Mouse (Mus musculus): ENCODE results near the gene Olfr1193. TPM values are rescaled to one million over a fixed set of nuclear protein-coding genes. Genes with fewer than 3 reads are reported as not detected.

Olfr1193 gene
- not detected in 2 replicates for polyA plus RNA-seq (2012; rRNA removed; ENCODE audit: low replicate concordance)

DNA sequence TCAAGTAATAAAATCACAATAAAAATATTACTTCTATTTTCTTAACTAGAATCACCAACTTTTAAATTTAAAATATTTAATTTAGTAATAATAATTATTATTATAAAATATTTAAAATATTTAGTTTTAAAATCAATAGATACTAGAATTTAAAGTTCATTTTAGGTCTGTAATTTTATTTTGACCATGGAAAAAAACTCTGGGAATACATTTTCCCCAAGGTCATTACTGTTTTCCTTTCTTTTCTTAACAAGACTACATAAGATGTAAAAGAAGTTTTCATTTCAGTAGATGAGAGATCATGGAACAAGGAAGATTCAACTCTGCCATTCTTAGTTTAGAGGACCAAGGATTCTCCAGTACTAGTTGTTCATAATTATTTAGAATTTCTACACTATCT, at the start of gene Olfr1193:
Gene Olfr1193, plus strand, starts transcription at position 301 of the 400 bp plus-strand sequence.

DNA sequence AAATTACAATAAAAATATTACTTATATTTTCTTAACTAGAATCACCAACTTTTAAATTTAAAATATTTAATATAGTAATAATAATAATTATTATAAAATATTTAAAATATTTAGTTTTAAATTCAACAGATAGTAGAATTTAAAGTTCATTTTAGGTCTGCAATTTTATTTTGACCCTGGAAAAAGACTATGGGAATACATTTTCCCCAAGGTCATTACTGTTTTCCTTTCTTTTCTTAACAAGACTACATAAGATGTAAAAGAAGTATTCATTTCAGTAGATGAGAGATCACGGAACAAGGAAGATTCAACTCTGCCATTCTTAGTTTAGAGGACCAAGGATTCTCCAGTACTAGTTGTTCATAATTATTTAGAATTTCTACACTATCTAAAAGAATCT, 35.2 kb upstream of the Olfr1193 start, which contains the start of gene Olfr1191-ps1:
Gene Olfr1191-ps1, plus strand, starts transcription at position 301 of the 400 bp plus-strand sequence.

DNA sequence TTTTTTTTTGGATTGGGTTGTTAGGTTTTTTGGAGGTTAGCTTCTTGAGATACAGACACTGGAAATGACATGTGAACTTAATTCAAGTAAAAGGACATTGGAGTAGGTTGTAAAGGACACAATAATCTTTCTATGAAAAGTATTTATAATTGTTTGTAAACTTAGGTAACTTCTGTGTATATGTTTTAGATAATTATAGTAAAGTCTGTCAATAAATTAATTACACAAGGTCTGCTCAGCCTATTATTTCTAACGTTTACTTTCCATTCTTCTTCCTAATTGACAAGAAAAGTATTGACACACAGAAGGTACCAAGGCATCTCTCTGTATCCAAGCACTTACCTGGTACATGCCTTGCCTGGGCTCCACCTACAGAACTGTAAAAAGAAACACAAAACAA, 27.2 kb upstream of the Olfr1193 start, which contains the start of gene Olfr1192-ps1:
Gene Olfr1192-ps1, plus strand, starts transcription at position 301 of the 400 bp plus-strand sequence.

DNA sequence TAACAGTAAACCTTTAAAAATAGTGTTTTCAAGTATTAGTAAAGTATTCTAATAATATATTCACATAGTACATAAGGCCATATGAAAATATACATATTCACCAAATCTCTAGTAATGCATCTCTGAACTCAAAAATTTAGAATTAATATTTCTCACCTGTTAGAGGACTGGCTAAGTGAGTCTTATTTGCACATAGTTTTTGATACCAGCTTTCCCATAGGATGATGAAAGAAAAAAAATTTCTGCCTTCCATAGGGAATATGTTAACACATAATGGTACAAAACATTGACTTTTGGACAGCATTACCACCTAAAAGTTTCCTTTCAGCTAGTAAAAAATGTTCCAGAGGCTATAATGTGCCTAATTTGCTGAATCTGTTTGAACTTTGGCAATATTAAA, 13.7 kb downstream of the Olfr1193 start, which contains the start of gene Olfr1195:
Gene Olfr1195, minus strand, starts transcription at position 101 of the 400 bp plus-strand sequence.

DNA sequence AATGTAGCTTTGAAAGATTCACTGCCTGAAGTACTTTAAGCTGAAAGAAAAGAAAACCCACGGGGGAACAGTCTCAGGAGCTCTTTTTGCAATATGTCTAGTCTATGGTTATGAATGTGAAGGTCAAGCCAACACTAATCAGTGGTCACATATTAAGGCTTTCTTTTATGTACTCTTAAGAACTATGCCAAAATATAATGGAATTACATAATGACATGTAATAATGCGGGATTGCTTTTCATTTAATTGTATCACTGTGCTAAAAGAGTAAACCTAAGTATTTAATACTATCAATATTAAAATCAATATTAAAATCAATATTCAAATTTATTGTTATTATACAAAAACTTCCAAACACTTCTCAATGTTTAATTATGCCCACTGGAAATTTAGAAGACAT, 29.1 kb downstream of the Olfr1193 start, which contains the start of gene Olfr1196:
Gene Olfr1196, minus strand, starts transcription at position 101 of the 400 bp plus-strand sequence.

Other genes starting within 250 kb of the Olfr1193 start
- gene Olfr1181, start 249.5 kb upstream of the Olfr1193 start, polyA plus RNA-seq (2012; rRNA removed; ENCODE audit: low replicate concordance): not detected in 2 replicates
- not detected in 2 replicates for gene Gm13757, start 226.5 kb upstream of the Olfr1193 start, polyA plus RNA-seq (2012; rRNA removed; ENCODE audit: low replicate concordance)
- gene Olfr1183, start 220.8 kb upstream of the Olfr1193 start, polyA plus RNA-seq (2012; rRNA removed; ENCODE audit: low replicate concordance): not detected in 2 replicates
- not detected in 2 replicates for gene Olfr1184, start 192.0 kb upstream of the Olfr1193 start, polyA plus RNA-seq (2012; rRNA removed; ENCODE audit: low replicate concordance)
- not detected in 2 replicates for gene Olfr1185-ps1, start 182.3 kb upstream of the Olfr1193 start, polyA plus RNA-seq (2012; rRNA removed; ENCODE audit: low replicate concordance)
- gene Olfr1186, start 157.1 kb upstream of the Olfr1193 start, polyA plus RNA-seq (2012; rRNA removed; ENCODE audit: low replicate concordance): not detected in 2 replicates
- gene Olfr1188, start 118.7 kb upstream of the Olfr1193 start, polyA plus RNA-seq (2012; rRNA removed; ENCODE audit: low replicate concordance): not detected in 2 replicates
- not detected in 2 replicates for gene Olfr1189, start 89.2 kb upstream of the Olfr1193 start, polyA plus RNA-seq (2012; rRNA removed; ENCODE audit: low replicate concordance)
- not detected in 2 replicates for gene Olfr1191-ps1, start 35.1 kb upstream of the Olfr1193 start, polyA plus RNA-seq (2012; rRNA removed; ENCODE audit: low replicate concordance)
- gene Olfr1192-ps1, start 27.1 kb upstream of the Olfr1193 start, polyA plus RNA-seq (2012; rRNA removed; ENCODE audit: low replicate concordance): not detected in 2 replicates
- not detected in 2 replicates for gene Olfr1195, start 13.6 kb downstream of the Olfr1193 start, polyA plus RNA-seq (2012; rRNA removed; ENCODE audit: low replicate concordance)
- gene Olfr1196, start 29.0 kb downstream of the Olfr1193 start, polyA plus RNA-seq (2012; rRNA removed; ENCODE audit: low replicate concordance): not detected in 2 replicates
- gene Olfr1197, start 56.7 kb downstream of the Olfr1193 start, polyA plus RNA-seq (2012; rRNA removed; ENCODE audit: low replicate concordance): not detected in 2 replicates
- gene Olfr1198, start 75.7 kb downstream of the Olfr1193 start, polyA plus RNA-seq (2012; rRNA removed; ENCODE audit: low replicate concordance): not detected in 2 replicates
- not detected in 2 replicates for gene Olfr1199, start 84.8 kb downstream of the Olfr1193 start, polyA plus RNA-seq (2012; rRNA removed; ENCODE audit: low replicate concordance)
- not detected in 2 replicates for gene Olfr1200, start 94.9 kb downstream of the Olfr1193 start, polyA plus RNA-seq (2012; rRNA removed; ENCODE audit: low replicate concordance)
- gene Olfr1201, start 117.4 kb downstream of the Olfr1193 start, polyA plus RNA-seq (2012; rRNA removed; ENCODE audit: low replicate concordance): not detected in 2 replicates
- not detected in 2 replicates for gene Olfr1202, start 138.9 kb downstream of the Olfr1193 start, polyA plus RNA-seq (2012; rRNA removed; ENCODE audit: low replicate concordance)
- gene Olfr1205, start 154.1 kb downstream of the Olfr1193 start, polyA plus RNA-seq (2012; rRNA removed; ENCODE audit: low replicate concordance): not detected in 2 replicates
- not detected in 2 replicates for gene Olfr1204, start 173.7 kb downstream of the Olfr1193 start, polyA plus RNA-seq (2012; rRNA removed; ENCODE audit: low replicate concordance)
- gene Olfr1206, start 187.6 kb downstream of the Olfr1193 start, polyA plus RNA-seq (2012; rRNA removed; ENCODE audit: low replicate concordance): not detected in 2 replicates
- gene Olfr1208, start 226.7 kb downstream of the Olfr1193 start, polyA plus RNA-seq (2012; rRNA removed; ENCODE audit: low replicate concordance): not detected in 2 replicates
- gene Olfr1209, start 239.5 kb downstream of the Olfr1193 start, polyA plus RNA-seq (2012; rRNA removed; ENCODE audit: low replicate concordance): not detected in 2 replicates

Measured in duodenum, adult 2 months (tissue).